Mouse (Mus musculus): ENCODE results near the gene Klk14.

DNA sequence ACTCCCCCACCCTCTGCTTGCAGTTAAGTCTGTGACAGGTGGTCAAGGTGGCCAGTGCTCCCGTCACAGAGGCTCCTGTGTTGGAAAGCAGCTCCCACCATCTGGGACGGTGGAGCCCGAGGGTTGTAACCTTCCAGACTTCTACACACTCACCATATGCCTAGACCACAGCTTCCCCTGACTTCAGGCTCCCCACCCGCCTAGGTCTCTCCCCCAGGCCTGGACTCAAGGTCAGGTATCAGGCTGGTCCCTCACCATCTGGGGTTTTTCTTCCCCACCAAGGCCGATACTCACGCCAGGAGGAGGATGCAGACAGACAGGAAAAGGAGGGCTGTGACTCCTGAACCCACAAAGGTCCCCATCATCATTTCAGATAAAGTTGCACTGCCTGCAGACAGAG lies 34.0 kb upstream of the Klk14 start:
- no peak for TF ChIP-seq CTCF (IDR thresholded peaks at IDR 0.05)
- no peak for TF ChIP-seq POLR2A (IDR thresholded peaks at IDR 0.05; ENCODE audit: insufficient read depth, low read depth, low read length)
- TF ChIP-seq EP300 (IDR thresholded peaks at IDR 0.05; ENCODE audit: insufficient read depth, low read depth, low read length), result no peak

Measured in heart, adult 2 months (tissue).